Mouse (Mus musculus) gastrocnemius, postnatal 10 days (tissue): ENCODE results near the gene Grip1. TPM values are rescaled to one million over a fixed set of nuclear protein-coding genes. Genes with fewer than 3 reads are reported as not detected.
A peak's percentile ranks its signal among the peaks of the same experiment; 100 is the strongest.

Experiments used
- DNase-seq: peaks from one replicate; pipeline ENCODE4 v3.0.0; 2021; ENCODE audit warnings: mixed read lengths
- total RNA-seq, 2 experiments: library from RNA; stranded (reverse); gene quantifications; 2 replicates each; pipeline ENCODE4 v1.2.3; 2021

Grip1 gene
- total RNA-seq, 2 experiments from 2014 or later: 0.61 to 0.88 TPM

- DNase-seq: no peak
These were observed 9.7 kb downstream of the Grip1 start for GRCm38 (mm10) chr10:119463345-119463744.

DNA sequence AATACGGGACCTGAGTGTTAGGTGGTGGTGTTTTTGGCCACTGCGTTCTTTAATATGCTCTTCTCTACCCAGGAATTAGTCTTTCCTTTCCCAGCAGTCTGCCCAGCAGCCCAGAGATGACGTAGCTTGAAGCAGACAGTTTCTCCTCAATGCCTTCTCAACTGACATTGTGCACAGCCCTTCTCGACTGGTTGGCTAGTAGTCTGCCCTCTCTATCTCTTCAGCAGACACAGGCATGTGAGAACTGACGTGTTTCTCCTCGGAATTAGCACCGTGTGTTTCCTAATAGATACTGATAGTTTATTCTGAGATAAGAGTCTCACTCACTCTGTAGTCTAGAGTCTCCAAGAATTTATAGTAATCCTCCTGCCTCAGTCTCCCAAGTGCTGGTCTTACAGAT is 10.2 kb downstream of the Grip1 start:
- no peak for DNase-seq

GRCm38 (mm10) chr10:119467976-119468375 is 14.3 kb downstream of the Grip1 start:
- no peak for DNase-seq

GRCm38 (mm10) chr10:119470096-119470495 is 16.5 kb downstream of the Grip1 start:
- DNase-seq: no peak

DNA sequence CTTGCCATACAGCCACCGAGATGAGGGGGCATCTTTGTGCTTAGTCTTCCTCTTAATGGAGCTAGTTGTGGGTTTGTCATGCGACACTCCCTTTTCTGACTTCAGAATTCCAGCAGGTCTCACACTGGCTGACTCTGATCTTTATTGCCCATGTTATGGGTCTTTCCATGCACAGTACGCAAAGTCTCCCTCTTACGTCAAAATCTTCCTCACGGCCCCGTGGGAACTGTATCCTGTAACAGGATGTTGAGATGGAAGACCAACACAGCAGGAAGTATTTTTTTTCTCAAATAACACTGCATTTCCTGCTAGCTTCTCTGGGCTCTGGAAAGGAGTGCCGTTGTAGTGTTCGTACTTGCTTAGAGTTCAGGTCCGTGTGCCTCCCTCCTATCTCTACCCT is 21.5 kb downstream of the Grip1 start:
- no peak for DNase-seq

DNA sequence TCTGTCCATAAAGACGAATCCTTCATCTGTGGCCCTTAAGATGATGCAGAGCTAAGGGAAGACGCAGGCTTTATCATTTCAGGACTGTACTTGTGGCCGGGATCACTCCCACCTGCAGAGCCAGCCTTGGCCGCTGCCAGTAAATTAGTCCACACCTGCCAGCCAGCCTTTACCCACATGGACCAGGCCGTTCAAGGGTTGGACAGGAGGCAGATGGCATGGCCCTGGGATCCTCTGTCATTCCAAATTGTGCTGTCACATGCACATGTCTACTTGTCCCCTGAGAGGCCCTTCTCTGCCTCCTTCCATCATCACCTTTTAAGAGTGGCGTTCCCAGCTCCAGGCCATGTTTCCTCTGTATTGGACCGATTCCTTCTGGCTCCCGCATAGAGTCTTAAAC is 24.0 kb downstream of the Grip1 start:
- no peak for DNase-seq

DNA sequence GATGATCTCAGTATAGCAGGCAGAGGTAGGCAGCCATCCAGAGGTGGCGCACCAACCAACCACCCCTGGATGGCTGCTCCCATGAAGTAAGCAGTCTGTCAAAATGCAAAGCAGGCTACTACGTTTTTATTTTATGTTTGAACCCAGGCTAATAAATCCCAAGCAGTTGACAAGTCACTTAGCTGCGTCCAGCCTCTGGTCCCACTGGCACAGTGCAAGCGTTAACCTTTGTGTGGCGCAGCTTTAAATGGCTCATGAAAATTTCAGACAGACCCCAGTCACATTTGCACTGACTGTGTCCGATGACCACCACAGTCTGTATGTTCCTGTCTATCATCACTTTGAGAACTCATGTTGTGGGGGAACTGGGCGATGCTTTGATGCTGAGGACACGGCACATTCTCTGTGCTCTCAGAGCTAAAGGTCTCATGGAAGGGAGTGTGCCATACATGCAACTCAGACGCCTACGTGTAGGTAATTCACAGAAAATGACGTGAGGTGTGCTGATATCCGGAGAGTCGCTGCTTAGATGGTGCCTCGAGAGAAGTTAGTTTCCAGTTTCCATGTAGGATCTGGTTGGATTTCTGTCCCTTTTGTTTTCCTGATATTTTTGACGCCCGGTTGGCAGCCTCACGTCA is 29.6 kb downstream of the Grip1 start:
- no peak for DNase-seq

DNA sequence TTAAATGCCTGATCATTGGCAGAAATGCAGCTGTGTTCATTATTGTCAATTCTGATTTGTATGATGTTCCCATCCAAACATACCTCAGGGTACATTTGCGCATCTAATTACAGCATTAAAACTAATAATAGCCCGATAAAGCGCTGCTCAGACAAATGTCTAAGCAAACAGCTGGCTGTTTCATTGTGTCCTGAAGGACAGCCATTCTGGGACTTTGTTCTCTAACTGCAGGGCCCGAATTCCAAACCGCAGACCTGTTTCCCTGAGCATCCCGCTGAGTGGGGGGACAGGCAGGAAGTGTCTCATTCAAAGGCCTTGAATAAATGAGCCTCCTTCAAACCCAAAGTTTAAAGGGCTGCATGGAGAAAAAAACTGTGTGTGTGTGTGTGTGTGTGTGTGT is 30.1 kb downstream of the Grip1 start:
- no peak for DNase-seq

DNA sequence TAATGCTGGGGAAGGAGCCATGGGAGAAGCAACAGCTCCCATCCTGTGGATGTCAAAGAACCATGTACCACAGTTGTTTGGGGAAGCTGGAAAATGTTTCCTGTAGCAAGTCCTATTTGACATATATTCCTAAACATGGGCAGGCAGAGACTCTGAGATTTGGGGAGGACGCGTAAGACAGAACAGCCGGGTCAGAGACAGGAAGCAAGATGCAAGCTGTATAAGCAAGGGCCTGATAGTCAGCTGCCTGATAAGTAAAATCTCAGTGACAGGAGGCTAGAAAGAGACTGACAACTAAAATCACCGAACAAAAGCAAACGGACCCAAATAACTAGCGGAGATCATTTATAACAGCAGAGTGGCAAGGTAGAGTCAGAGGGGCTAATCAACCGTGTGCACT is 33.3 kb downstream of the Grip1 start:
- DNase-seq: no peak

- DNase-seq: no peak
These were observed 37.2 kb downstream of the Grip1 start for GRCm38 (mm10) chr10:119490831-119491230.

DNA sequence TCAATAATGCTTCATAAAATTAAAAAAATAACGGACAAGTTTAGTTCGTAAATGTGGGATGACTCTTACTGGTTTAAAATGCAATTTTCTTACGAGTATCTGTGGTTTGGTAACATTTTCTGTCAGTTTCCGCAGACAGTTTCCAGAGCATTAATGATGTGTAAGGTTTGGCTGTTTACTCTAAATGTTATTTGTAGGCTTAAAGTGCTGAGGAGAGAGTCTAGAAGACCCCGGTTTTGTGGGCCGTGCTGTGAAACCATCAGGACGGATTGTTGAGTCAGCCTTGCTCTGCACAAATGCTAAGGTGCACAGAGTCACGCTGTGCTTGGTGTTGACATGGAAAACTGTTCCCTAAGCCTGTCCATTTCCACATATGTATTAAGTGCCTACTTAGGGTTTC is 41.7 kb downstream of the Grip1 start:
- DNase-seq: no peak

DNA sequence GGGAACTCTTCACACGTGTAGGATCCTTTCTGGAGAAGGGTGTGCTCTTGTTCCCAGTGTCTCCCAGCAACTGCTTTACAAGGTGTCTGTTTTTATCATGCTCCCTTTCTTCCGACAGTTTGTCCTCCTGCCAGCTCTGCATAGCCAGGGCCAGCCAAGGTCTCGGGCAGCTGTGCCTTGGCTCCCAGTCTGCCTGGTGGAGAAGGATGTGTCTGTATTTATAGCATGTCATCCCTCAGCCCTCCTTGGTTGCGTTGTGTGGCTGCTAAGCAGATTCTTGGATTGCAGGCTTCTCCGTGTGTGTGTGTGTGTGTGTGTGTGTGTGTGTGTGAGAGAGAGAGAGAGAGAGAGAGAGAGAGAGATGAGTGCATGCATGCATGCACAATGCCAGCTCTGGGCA is 42.6 kb downstream of the Grip1 start:
- DNase-seq: peak; percentile 48

GRCm38 (mm10) chr10:119521686-119522085 is 68.1 kb downstream of the Grip1 start:
- no peak for DNase-seq

DNA sequence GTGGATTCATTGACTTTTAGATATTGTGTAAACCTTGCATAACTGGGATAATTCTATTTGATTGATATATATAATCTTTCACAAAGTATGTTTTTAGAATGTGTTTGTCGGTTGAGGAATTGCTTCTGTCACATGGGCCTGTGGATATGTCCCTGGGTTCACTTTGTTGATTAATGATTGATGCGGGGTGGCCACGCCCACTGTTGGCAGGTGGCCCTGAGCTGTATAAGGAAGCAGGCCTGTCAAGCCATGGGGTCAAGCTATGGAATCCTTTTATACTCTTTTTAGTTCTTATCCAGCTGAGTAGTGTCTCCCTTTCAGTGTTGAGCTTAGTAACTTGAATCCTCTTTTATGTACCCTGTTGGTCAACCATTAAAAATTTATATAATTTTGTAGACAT is 72.1 kb downstream of the Grip1 start:
- DNase-seq: no peak

DNA sequence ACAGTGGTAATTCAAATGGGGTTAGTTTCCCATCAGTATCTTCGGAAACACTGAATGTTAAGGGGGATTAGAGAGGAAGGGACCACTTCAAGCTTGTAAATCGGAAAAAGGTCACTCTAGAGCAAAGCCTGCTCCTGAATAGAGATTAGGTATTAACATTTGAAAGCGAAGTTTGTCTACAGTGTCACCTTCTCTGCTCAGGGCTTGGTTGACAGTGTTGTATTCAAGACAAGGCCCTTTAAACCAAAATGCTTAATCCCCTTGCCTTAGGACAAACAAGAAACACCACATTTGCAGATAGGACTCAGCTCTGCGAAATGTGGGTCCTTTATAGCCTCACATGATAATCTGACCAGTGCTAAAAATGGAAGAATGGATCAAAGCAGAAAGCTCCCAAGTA is 81.2 kb downstream of the Grip1 start:
- no peak for DNase-seq

DNA sequence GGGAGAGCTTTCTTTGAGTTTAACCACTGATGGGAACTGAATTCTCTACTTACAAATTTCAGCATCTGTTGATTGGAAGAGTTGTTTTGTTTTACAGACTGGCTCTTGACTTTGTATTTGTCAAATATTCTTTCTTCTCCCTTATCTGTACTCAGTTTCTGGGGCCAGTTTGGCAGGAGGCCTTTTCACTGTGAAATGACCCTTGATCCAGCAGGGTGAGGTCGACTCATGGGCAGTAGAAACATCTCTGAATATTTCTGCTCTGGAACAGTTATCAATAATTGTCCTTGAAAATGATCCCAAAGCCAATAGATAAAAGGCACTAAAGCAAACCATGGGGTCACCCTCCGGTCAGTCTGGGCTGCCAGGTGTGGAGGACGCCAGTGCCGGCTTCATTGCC is 88.0 kb downstream of the Grip1 start:
- no peak for DNase-seq

- no peak for DNase-seq
These were observed 90.1 kb downstream of the Grip1 start for GRCm38 (mm10) chr10:119543771-119544170.

DNA sequence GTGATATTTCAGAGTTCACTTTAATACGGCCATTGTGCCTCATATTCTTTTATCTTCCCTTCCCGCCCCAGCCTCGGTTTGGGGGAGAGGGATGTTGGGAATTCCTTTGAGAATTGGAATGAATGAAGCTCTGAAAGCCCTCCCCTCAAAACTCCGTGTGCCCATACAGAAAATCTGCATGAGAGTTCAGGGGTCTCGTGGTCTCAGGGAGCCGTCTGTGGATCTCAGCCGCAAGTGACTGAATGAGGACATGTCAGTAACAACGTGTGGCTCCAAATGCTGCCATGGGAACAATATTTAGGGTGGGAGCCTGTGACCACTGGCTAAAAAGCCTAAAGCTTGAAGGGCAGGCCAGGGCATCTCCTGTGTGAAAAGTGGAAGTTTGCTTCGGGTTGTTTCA is 91.1 kb downstream of the Grip1 start:
- no peak for DNase-seq

DNA sequence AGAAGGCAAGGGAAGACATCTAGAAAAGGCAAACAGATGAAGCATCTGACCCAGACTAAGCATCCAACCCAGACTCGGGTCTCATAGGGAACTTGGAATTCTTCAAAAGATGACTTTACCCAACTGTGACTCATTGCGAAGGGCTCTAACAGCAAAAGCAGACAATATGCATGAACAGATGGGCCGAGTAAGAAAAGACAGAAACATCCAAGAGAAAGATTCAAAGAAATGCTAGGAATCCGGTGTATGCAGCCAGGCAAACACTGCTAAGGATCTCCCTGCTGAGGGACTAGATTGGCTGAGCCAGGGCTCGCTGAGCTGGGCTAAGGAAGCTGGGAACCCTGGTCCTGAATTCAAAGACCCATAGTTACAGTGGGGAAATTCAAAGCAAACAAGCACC is 94.2 kb downstream of the Grip1 start:
- DNase-seq: no peak

- DNase-seq: no peak
These were observed 95.1 kb downstream of the Grip1 start for GRCm38 (mm10) chr10:119548774-119549173.

DNA sequence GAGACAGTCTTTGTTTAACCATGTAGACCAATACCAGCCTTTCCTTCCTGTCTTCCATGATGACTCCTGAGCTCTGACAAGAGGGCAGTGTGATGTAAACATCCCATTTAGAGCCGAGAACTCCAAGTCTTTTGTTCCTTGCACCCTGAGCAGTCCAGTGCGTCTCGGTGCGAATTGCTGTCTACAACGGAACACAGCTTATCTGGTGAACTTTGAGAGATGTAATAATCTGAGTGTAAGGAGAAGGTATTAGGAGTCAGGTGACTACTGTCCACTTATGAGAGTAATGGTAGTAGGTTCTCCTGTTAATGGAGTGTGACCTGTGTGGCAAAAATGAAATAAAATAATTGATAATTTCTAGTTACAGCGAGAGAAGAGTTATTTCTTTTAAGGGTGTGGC is 97.0 kb downstream of the Grip1 start:
- no peak for DNase-seq

- no peak for DNase-seq
These were observed 102.7 kb downstream of the Grip1 start for GRCm38 (mm10) chr10:119556346-119556745.

- no peak for DNase-seq
These were observed 104.8 kb downstream of the Grip1 start for GRCm38 (mm10) chr10:119558432-119558831.

GRCm38 (mm10) chr10:119564862-119565261 is 111.2 kb downstream of the Grip1 start:
- DNase-seq: no peak

- no peak for DNase-seq
These were observed 119.5 kb downstream of the Grip1 start for GRCm38 (mm10) chr10:119573134-119573533.
